Mouse (Mus musculus): ENCODE data around the gene Tab1. TPM values are rescaled to one million over a fixed set of nuclear protein-coding genes. Genes with fewer than 3 reads are reported as not detected.
A peak's percentile ranks its signal among the peaks of the same experiment; 100 is the strongest.

Tab1 gene
- polyA plus RNA-seq, 1 experiment: 33.6 TPM

DNA sequence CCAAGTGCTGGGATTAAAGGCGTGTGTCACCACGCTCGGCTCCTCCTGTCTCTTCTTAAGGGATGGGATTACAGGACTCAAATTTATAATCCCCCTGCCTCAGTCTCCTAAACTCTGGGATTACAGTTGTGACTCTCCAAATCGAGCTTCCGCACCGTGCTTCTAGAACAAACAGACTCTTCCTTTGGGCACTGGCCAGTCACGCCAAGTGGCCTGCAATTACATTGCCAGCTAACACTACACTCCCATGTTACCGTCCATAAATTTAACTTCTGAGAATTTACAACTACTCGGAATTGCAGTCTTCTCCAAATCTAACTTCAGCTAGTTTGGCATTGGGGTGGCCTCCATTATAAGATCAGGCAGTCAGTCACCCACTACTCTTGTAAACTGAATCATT is 475 bp upstream of the Tab1 start:
- peaks cover 11% of the 10 kb centered on the region; the same call in 1 of the 2 replicates for H3K4me1 ChIP-seq (ENCODE audit: control insufficient read depth, insufficient read depth, low read length)
- H3K4me3 ChIP-seq (ENCODE audit: insufficient read depth, low read length): peak overlapping the region; percentile 97; the same call in 1 of the 2 replicates
- TF ChIP-seq POLR2A (IDR thresholded peaks at IDR 0.05; ENCODE audit: extremely low read depth, insufficient read depth, low read length) (no peak), CTCF (IDR thresholded peaks at IDR 0.05; ENCODE audit: extremely low read depth, insufficient read depth, low read length) (no peak)
- no peak overlapping the region for H3K27ac ChIP-seq (ENCODE audit: insufficient read depth, low read length)

DNA sequence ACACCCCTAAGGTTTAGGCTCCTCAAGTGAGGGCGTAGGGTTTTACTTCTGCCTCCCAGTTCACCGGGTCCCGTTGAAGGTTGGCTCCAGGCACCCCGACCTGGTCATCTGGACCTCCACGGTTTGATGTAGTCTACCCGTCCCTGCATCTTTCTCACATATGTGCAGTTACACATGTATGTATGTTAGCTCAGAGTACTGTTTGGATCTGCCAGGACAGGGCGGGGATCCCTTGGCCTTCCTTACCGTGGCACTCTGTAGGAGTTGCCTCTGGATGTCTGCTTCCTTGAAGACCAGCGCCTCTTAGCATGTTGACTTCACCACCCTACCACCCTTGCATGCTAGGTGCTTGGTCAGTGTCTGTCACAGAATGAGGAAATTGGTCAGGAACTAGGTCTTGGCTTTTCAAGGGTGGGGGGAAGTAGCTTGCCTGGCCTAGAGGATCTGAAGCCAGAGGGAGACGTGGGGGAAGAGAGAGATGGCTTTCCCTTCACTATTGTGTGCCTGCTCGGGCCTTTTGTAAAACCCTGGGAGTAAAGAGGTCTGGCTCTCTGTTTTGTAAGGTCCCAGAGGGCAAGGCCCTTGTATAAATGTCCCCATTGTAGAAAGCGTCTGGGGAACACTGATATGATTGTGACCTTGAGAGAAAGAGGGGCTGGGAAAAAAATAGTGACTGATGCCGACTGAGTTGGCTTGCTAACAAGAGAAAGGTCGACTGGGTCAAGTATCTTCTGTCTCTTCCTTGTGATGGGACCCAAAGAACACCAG is 939 bp downstream of the Tab1 start:
- peaks cover 15% of the 10 kb centered on the region for H3K4me1 ChIP-seq (ENCODE audit: control insufficient read depth, insufficient read depth, low read length)
- H3K4me3 ChIP-seq (ENCODE audit: insufficient read depth, low read length): peak overlapping the region; percentile 97
- H3K27ac ChIP-seq (ENCODE audit: insufficient read depth, low read length): peak overlapping the region; percentile 95
- TF ChIP-seq POLR2A (IDR thresholded peaks at IDR 0.05; ENCODE audit: extremely low read depth, insufficient read depth, low read length): no peak
- TF ChIP-seq CTCF (IDR thresholded peaks at IDR 0.05; ENCODE audit: extremely low read depth, insufficient read depth, low read length): no peak

DNA sequence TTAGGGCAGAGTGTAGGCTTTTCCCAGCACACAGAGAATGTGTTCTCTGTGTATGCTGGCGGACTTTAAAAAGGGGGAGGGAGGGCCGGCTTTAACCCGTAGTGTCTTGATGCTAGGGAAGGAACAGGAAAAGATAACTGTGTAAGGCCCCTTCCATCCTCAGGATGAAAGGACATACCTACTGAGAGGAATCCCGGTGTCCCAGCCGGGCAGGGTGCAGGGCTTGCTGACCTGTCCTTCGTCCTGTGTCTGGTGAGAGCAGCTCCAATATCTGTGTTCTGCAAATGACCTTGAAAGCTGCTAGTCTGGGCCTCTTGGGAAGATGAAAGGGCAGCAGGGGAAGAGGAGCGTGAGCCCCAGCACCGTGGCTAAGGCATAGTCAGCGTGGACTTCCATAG is 1.5 kb downstream of the Tab1 start:
- Histone ChIP-seq H3K4me3 (ENCODE audit: insufficient read depth, low read length) (peak overlapping the region; percentile 97; the same call in 1 of the 2 replicates), H3K27ac (ENCODE audit: insufficient read depth, low read length) (peak overlapping the region; percentile 95), H3K4me1 (ENCODE audit: control insufficient read depth, insufficient read depth, low read length) (peaks cover 18% of the 10 kb centered on the region)
- no peak for TF ChIP-seq CTCF (IDR thresholded peaks at IDR 0.05; ENCODE audit: extremely low read depth, insufficient read depth, low read length)
- TF ChIP-seq POLR2A (IDR thresholded peaks at IDR 0.05; ENCODE audit: extremely low read depth, insufficient read depth, low read length): no peak

DNA sequence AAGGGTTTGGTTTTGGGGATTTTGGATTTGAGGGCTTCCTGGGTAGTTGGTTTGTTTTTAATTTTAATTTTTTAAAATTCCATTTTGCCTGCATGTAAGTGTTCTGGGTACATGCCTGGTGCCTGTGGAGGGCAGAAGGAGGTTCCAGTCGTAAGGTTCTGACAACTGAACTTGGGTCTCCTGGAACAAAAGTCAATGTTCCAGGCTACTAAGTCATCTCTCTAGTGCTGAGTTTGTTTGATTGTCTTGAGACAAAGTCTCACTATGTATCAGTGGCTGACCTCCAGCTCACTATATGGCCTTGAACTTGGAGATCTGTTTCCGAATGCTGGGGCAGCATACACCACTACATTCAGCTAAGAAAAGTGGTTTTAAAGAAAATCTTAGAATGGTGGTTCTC is 2.6 kb downstream of the Tab1 start:
- Histone ChIP-seq H3K27ac (ENCODE audit: insufficient read depth, low read length) (no peak overlapping the region), H3K4me1 (ENCODE audit: control insufficient read depth, insufficient read depth, low read length) (peaks cover 18% of the 10 kb centered on the region), H3K4me3 (ENCODE audit: insufficient read depth, low read length) (no peak overlapping the region)
- TF ChIP-seq CTCF (IDR thresholded peaks at IDR 0.05; ENCODE audit: extremely low read depth, insufficient read depth, low read length) (no peak), POLR2A (IDR thresholded peaks at IDR 0.05; ENCODE audit: extremely low read depth, insufficient read depth, low read length) (no peak)

DNA sequence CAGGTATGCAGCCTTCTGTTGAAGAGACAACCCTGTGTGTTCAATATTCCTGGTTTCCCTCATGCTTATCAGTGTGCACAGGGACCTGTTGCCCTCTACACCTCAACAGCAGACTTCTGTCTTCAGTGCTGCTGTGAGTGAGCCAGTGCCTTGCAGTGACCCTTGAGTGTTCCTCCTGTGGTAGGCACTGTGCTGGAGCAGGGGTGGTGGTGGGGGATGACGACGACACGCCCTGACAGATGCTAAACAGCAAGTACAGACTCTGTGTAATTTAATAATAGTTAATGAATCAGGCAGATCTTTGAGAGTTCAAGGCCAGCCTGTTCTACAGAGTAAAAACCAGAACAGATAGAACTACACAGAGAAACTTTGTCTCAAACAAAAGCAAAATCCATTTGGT is 3.7 kb downstream of the Tab1 start:
- no peak overlapping the region for H3K27ac ChIP-seq (ENCODE audit: insufficient read depth, low read length)
- no peak for TF ChIP-seq POLR2A (IDR thresholded peaks at IDR 0.05; ENCODE audit: extremely low read depth, insufficient read depth, low read length)
- TF ChIP-seq CTCF (IDR thresholded peaks at IDR 0.05; ENCODE audit: extremely low read depth, insufficient read depth, low read length): no peak
- no peak overlapping the region for H3K4me3 ChIP-seq (ENCODE audit: insufficient read depth, low read length)
- H3K4me1 ChIP-seq (ENCODE audit: control insufficient read depth, insufficient read depth, low read length): peaks cover 18% of the 10 kb centered on the region

DNA sequence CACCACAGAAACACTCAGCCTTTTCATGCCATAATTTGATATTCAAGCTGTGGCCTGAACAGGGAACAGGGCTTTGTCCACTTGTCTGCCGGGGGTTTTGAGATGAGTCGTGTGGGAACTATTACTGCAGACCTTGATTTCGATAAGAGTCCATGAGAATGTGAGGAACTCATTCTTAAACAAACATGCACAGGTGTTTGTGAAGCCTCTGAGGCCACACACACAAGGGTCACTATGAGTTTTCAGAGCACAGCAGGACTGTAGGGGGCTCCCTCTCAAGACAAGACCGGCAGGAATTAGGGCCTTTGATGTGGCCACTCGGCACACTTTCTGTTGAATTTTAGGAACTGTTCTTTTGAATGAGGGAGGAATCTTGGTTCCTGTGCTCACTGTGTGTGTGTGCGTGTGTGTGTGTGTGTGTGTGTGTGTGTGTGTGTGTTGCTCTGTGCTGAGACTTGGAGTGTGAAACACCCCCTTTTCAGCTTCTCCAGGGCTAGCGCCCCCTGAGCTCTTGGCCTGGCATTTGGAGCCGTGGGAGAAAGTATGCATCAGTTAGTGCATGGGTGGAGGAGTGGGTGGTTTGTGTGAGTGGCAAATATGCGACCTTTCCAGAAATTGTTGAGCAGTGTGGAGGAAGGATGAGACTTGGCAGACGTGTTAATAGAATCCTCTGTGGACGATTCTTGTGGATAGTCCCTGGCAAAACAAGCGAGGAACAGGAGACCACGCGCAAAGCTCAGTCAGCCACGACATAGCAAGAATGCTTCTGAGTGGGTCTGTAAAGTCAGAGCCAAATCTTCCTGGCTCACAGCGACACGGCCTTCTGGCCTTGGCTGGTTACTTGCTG is 5.2 kb downstream of the Tab1 start:
- no peak for TF ChIP-seq POLR2A (IDR thresholded peaks at IDR 0.05; ENCODE audit: extremely low read depth, insufficient read depth, low read length)
- TF ChIP-seq CTCF (IDR thresholded peaks at IDR 0.05; ENCODE audit: extremely low read depth, insufficient read depth, low read length): no peak
- Histone ChIP-seq H3K27ac (ENCODE audit: insufficient read depth, low read length) (peak overlapping the region; percentile 8; the same call in 1 of the 2 replicates), H3K4me3 (ENCODE audit: insufficient read depth, low read length) (no peak overlapping the region), H3K4me1 (ENCODE audit: control insufficient read depth, insufficient read depth, low read length) (peaks cover 18% of the 10 kb centered on the region)

DNA sequence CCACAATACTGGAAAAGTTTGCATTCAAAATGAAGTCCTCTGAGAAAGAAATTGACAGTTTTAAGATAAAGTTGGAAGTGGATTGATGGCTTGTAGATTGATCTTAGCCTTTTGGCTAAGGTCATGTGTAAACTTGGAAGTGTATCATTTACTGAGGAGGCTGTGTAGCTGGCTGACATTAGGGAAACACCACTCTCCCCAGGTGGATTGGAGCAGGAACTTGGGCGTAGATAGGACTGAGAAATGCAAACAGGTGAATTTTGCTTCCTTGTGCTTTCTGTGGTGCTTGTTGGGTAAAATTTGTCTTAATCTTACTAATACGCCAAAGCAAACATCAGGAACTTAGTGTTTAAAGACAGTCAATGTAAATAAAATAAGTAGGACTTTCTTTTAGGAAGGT is 7.4 kb downstream of the Tab1 start:
- Histone ChIP-seq H3K27ac (ENCODE audit: insufficient read depth, low read length) (no peak overlapping the region), H3K4me1 (ENCODE audit: control insufficient read depth, insufficient read depth, low read length) (peaks cover 11% of the 10 kb centered on the region), H3K4me3 (ENCODE audit: insufficient read depth, low read length) (no peak overlapping the region)
- TF ChIP-seq POLR2A (IDR thresholded peaks at IDR 0.05; ENCODE audit: extremely low read depth, insufficient read depth, low read length) (no peak), CTCF (IDR thresholded peaks at IDR 0.05; ENCODE audit: extremely low read depth, insufficient read depth, low read length) (no peak)

DNA sequence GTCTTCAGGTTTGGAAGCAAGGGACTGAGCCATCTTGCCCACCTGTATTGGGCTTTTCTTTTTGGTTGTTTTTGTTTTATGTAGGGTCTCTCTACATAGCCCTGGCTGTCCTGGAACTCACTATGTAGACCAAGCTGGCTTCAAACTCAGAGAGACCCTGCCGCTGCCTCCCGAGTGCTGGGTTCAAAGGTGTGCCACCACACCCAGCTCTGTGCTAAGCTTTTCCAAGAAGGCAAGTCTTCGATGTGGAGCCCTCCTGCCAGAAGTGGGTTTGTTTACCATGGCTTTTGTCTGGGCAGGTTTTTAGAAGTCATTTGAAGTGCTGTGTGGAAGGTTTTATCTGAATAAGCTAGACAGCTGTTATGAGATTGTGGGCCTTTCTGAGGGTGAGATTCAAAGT is 8.0 kb downstream of the Tab1 start:
- TF ChIP-seq POLR2A (IDR thresholded peaks at IDR 0.05; ENCODE audit: extremely low read depth, insufficient read depth, low read length) (no peak), CTCF (IDR thresholded peaks at IDR 0.05; ENCODE audit: extremely low read depth, insufficient read depth, low read length) (no peak)
- peaks cover 11% of the 10 kb centered on the region for H3K4me1 ChIP-seq (ENCODE audit: control insufficient read depth, insufficient read depth, low read length)
- H3K27ac ChIP-seq (ENCODE audit: insufficient read depth, low read length): no peak overlapping the region
- H3K4me3 ChIP-seq (ENCODE audit: insufficient read depth, low read length): no peak overlapping the region

DNA sequence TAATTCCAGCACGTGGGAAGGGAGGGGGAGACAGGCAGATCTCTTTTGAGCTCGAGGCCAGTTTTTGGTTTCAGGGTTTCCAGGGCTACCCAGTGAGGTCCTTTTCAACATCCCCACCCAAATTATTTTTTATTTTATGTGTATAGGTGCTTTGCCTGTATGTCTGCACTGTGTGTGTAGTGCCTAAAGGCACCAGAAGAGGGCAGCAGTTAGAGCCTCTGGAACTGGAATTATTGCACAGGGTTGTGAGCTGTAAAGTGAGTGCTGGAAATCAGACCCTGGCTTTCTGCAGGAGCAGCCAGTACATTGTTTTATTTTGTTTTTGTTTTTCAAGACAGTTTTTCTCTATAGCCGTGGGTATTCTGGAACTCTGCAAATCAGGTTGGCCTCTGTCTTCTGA is 9.2 kb downstream of the Tab1 start:
- Histone ChIP-seq H3K27ac (ENCODE audit: insufficient read depth, low read length) (no peak overlapping the region), H3K4me3 (ENCODE audit: insufficient read depth, low read length) (no peak overlapping the region), H3K4me1 (ENCODE audit: control insufficient read depth, insufficient read depth, low read length) (peaks cover 10% of the 10 kb centered on the region)
- TF ChIP-seq CTCF (IDR thresholded peaks at IDR 0.05; ENCODE audit: extremely low read depth, insufficient read depth, low read length): 0 out of 2 replicates have a peak, but pooled peaks have one; percentile 9
- no peak for TF ChIP-seq POLR2A (IDR thresholded peaks at IDR 0.05; ENCODE audit: extremely low read depth, insufficient read depth, low read length)

Data from cortical plate, adult 2 months (tissue).